Mouse (Mus musculus): ENCODE measurements around the gene Zfp57. TPM values are rescaled to one million over a fixed set of nuclear protein-coding genes. Genes with fewer than 3 reads are reported as not detected.

Gene Zfp57
- polyA plus RNA-seq, 1 experiment: 4.7 TPM

GRCm38 (mm10) chr17:37045611-37046311, 44.8 kb downstream of the Zfp57 start, which contains the start of gene Gabbr1:
TSS of gene Gabbr1 (plus strand) at chr17:37045966.
- DNase-seq (ENCODE audit: low read depth): no peak

GRCm38 (mm10) chr17:37046312-37047112, 45.5 kb downstream of the Zfp57 start:
- no peak for DNase-seq (ENCODE audit: low read depth)

- no peak for DNase-seq (ENCODE audit: low read depth)
Measured at GRCm38 (mm10) chr17:37047332-37047976, 46.5 kb downstream of the Zfp57 start.

- DNase-seq (ENCODE audit: low read depth): no peak
Measured at GRCm38 (mm10) chr17:37047981-37048380, 47.0 kb downstream of the Zfp57 start.

- DNase-seq (ENCODE audit: low read depth): no peak
Measured at GRCm38 (mm10) chr17:37048383-37048782, 47.4 kb downstream of the Zfp57 start.

- DNase-seq (ENCODE audit: low read depth): no peak
Measured at GRCm38 (mm10) chr17:37049570-37050310, 48.8 kb downstream of the Zfp57 start.

- no peak for DNase-seq (ENCODE audit: low read depth)
Measured at GRCm38 (mm10) chr17:37050399-37050798, 49.4 kb downstream of the Zfp57 start.

GRCm38 (mm10) chr17:37050876-37051275, 49.9 kb downstream of the Zfp57 start:
- no peak for DNase-seq (ENCODE audit: low read depth)

GRCm38 (mm10) chr17:37051745-37052144, 50.8 kb downstream of the Zfp57 start:
- no peak for DNase-seq (ENCODE audit: low read depth)

- DNase-seq (ENCODE audit: low read depth): no peak
Measured at GRCm38 (mm10) chr17:37056957-37057356, 56.0 kb downstream of the Zfp57 start.

Other genes starting within 250 kb of the Zfp57 start
- gene H2-M10.5, start 228.3 kb upstream of the Zfp57 start, polyA plus RNA-seq (2012; rRNA removed): not detected in 2 replicates
- gene H2-M10.6, start 189.0 kb upstream of the Zfp57 start, polyA plus RNA-seq (2012; rRNA removed): not detected in 2 replicates
- 39.2 and 43.9 TPM in 2 replicates for gene Trim26, start 164.0 kb upstream of the Zfp57 start, polyA plus RNA-seq (2012; rRNA removed)
- 0.15 TPM in 1 of 2 replicates, not detected in the other for gene Trim15, start 134.0 kb upstream of the Zfp57 start, polyA plus RNA-seq (2012; rRNA removed)
- gene Trim10, start 131.6 kb upstream of the Zfp57 start, polyA plus RNA-seq (2012; rRNA removed): 0.13 and 0.27 TPM in 2 replicates
- not detected in 2 replicates for gene Trim40, start 111.0 kb upstream of the Zfp57 start, polyA plus RNA-seq (2012; rRNA removed)
- gene Trim31, start 103.0 kb upstream of the Zfp57 start, polyA plus RNA-seq (2012; rRNA removed): 0.04 TPM in 1 of 2 replicates, not detected in the other
- gene Rnf39, start 58.2 kb upstream of the Zfp57 start, polyA plus RNA-seq (2012; rRNA removed): 1.1 TPM in 2 replicates
- gene Ppp1r11, start 49.4 kb upstream of the Zfp57 start, polyA plus RNA-seq (2012; rRNA removed): 39.7 and 48.5 TPM in 2 replicates
- 26.1 and 32.9 TPM in 2 replicates for gene Znrd1, start 42.6 kb upstream of the Zfp57 start, polyA plus RNA-seq (2012; rRNA removed)
- gene Znrd1as, start 42.6 kb upstream of the Zfp57 start, polyA plus RNA-seq (2012; rRNA removed): 2.5 and 4.5 TPM in 2 replicates
- gene 2410137M14Rik, start 19.9 kb upstream of the Zfp57 start, polyA plus RNA-seq (2012; rRNA removed): not detected in 2 replicates
- gene H2-M5, start 11.6 kb upstream of the Zfp57 start, polyA plus RNA-seq (2012; rRNA removed): 0.16 and 0.18 TPM in 2 replicates
- gene Mog, start 22.2 kb downstream of the Zfp57 start, polyA plus RNA-seq (2012; rRNA removed): not detected in 2 replicates
- gene Gabbr1, start 44.8 kb downstream of the Zfp57 start, polyA plus RNA-seq (2012; rRNA removed): 17.3 and 21.3 TPM in 2 replicates
- not detected in 2 replicates for gene Olfr90, start 87.3 kb downstream of the Zfp57 start, polyA plus RNA-seq (2012; rRNA removed)
- not detected in 2 replicates for gene Olfr91, start 97.1 kb downstream of the Zfp57 start, polyA plus RNA-seq (2012; rRNA removed)
- not detected in 2 replicates for gene Olfr92, start 118.9 kb downstream of the Zfp57 start, polyA plus RNA-seq (2012; rRNA removed)
- not detected in 2 replicates for gene Olfr93, start 160.3 kb downstream of the Zfp57 start, polyA plus RNA-seq (2012; rRNA removed)
- 0.55 and 0.59 TPM in 2 replicates for gene Ubd, start 192.7 kb downstream of the Zfp57 start, polyA plus RNA-seq (2012; rRNA removed)
- gene Olfr94, start 199.8 kb downstream of the Zfp57 start, polyA plus RNA-seq (2012; rRNA removed): not detected in 2 replicates
- not detected in 2 replicates for gene Olfr95, start 212.0 kb downstream of the Zfp57 start, polyA plus RNA-seq (2012; rRNA removed)
- not detected in 2 replicates for gene Olfr96, start 219.0 kb downstream of the Zfp57 start, polyA plus RNA-seq (2012; rRNA removed)
- gene Olfr97, start 236.2 kb downstream of the Zfp57 start, polyA plus RNA-seq (2012; rRNA removed): not detected in 2 replicates